Mouse (Mus musculus): ENCODE results near the gene Pde4b.

Pde4b gene

DNA sequence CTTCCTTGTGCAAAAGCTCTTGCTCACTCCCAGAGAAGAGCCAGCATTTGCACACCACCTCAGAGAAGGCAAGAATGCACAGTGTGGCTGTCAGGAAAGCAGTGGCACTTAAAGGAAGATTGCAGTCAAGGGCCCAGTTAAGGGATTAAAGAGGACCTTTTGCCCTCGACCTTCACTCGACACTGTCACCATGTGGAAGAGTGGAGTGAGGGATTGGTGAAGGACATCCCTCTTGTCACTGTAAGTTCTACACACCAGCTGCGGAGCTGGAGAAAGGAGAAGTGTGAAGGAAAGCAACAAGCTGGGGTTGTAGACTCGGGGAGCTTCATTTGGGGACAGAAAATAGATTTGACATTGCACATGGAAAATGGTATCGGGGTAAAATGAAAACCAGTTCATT, 89.9 kb downstream of the Pde4b start:
- no peak for DNase-seq (ENCODE audit: extremely low spot score)

DNA sequence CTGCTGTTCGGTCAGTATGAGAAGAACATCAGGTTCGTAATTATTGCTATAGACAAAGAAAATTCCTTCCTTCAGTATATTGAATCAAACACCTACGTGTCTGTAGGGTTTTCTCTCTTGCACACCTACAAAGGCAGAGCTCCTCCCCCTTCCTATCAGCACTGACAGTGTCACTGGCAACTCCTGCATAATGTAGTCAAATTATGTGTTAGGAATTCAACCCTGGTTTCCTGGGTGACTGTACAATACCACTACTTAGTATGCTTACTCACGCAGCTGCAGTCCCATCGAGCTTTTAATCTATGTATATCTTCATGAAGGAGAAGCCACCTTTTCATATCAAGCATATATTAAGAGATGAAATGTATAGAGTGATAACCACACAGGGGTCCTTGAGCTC, 99.5 kb downstream of the Pde4b start:
- no peak for DNase-seq (ENCODE audit: extremely low spot score)

DNA sequence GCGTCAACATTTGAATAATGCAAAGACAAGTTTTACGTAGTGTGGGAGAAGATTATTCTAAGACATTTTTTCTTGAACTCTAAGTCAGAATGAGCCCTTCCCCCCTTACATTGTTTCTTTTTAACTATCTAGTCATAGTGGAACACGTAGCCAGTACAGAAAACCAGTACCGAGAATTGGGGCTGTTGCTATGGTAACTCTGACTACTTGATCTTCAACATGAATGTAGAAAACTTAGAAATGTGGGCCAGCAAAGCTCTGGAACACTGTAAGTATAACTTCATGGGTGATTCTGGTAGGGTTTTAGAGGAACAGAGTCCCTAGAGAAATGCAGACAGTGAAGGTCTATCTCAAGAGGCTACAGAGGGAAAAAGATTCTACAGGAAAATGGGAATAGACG, 110.4 kb downstream of the Pde4b start:
- DNase-seq (ENCODE audit: extremely low spot score): no peak

DNA sequence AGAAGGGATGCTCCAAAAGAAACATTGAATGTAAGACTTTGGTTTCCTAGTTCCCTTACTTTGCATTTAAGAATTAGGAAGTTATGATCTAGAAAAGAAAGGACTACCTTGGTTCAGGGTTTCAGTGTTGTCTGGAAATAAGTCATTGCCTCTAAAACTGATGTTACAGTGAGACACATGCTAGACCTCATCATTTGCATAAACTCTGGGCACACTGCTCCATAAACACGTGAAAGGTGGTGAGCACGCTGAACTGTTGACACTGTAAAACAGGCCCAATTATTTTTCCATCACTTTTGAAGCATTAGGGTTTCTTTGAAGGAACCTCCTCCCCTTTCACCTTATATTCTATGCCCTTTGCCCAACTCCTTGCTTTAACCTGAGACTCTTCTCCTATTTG, 122.4 kb downstream of the Pde4b start:
- DNase-seq (ENCODE audit: extremely low spot score): no peak

DNA sequence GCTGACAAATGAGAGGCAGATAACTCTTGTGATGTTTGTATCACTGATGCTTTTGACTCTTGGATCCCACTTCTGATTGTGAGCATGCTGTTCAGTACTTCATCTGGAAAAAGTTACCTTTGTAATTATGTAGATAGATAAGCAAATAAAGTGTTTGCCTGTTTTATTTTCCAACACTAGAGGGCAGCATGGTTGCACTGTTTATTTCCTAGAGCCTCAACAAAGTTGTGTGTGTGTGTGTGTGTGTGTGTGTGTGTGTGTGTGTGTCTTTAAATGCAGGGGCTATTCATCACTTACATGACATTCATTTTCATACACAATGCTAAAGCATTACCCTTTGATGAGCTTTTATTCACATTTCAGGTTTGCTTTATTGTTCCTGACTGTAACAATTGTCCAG, 139.4 kb downstream of the Pde4b start:
- peak; percentile 61 for DNase-seq (ENCODE audit: extremely low spot score)

DNA sequence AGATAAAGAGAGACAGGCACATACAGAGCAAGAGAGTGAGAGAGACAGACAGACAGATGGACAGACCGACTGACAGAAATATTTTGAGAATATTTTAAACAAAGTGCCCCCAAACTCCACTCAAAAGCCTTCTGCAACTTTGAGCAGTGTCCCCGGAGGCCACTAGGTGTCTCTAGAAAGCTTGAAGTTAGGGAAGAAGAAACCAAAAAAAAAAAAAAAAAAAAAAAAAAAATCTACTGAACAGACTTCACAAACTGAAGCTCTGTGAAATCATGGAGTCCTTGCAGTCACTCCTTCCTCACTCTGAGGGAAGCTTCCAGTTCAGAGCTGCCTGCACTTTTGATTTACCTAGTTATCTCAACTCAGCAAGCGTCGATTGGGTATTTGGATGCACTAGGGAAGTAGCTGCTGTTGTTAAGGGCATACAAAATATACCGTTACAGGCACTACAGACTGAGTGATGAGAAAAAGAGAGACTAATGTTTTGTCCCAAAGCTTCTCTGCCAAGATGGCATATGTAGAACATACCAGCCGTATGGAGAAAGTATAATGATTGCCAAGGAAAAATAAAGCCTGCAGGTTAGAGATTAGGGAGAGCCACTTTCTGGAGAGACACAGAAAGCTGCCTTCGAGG, 141.7 kb downstream of the Pde4b start:
- DNase-seq (ENCODE audit: extremely low spot score): peak; percentile 39

DNA sequence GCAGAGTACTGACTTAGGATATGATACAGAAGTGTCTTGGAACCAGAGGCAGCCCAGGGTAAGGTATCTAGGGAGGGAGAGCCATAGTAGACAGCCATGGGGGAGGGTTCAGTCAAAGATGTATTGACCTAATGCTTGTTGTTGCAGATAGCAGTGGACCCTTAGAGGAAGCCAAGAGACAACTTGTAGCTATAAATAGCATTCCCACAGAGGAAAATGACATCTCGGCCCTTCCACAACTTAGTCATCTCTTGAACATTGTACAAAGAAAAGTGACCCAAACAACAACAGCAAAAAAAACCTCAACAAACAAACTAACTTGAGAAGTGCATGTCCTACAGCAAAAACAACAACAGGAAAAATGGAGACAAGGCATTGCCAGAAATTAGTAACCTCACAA, 143.6 kb downstream of the Pde4b start:
- no peak for DNase-seq (ENCODE audit: extremely low spot score)

DNA sequence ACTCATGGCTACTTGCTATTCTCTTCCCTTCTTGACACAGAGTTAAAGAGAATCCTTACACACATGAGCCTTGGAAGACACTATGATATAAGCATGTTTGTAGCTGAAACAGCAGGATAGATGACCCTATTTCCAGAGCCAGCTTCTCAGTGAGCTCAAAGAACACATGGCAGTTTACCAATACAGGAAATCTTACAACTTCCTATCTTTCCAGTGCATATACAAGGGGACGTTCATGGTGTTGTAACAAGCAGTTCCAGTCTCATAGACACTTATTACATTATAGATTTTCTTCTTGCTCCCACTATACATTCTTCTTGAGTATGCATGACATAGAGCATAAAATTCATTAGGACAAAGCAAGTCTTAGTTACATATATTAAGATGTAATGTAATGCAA, 146.3 kb downstream of the Pde4b start:
- no peak for DNase-seq (ENCODE audit: extremely low spot score)

DNA sequence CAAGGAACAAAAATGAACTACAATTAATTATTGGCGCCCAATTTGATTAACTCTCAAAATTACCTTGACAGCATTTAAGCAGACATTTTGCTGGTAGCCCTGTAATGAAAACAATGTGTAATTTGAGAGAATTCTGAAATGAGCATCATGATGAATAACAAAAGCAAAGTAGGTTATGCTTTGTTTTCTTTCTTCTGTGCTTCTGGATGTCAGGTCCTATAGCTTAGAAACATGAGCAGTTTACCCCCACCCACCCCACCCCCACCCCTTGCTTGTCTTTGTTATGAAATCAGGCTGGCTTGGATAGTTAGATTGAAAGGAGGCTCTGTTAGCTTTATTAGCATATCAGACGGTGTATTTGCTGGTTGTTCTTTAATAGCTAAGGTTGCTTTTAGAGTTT, 147.8 kb downstream of the Pde4b start:
- DNase-seq (ENCODE audit: extremely low spot score): no peak

DNA sequence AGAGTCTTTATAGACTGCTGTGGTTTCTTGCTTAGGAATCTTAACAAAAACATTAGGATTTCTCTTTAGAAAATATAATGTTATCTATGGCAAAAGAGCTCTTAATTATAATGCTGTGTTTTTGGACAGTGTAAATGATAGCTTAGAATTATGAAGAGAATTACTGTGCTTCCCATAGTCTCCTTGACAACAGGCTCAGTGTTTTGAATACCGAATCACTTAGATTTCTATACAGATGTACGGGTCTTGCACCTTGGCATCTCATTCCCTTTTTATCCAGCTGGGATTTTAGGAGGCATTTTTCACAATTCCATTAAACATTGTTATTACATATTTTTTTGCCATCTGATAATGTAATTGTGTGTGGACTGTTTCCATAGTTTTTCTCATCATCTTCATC, 151.8 kb downstream of the Pde4b start:
- no peak for DNase-seq (ENCODE audit: extremely low spot score)

DNA sequence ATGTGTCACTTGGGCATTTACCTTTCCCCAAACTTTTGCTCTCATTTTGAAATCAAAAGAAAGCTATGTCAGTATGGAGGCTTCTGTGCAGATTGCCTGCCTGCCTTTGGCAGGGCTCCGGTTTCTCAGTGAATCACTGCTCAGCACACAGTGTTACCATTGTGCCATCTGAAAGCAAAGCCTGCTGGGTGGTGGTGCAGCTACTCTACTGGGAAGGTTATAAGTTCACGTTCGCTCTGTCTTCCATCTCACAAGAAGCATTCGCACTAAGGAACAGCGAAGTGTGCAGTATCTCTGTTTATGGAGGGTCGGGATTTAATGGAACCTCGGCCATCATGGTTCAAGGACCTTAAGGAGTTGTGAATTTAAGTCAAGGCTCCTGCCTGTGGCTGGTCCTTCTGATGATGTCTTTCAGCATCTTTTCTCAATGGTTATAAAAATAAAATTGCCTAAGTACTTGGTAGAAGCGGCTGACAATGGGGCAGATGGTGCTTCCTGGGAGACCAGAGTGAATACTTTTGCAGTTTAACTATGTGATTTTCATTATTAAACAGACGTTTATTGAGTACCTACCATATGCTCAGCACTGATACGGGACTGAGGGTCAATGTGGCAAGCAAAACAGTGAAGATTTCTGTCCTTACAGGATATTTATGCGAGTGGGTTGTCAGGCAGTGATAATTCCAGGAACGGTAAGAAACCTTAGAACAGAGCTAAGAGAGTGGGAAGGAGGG, 152.5 kb downstream of the Pde4b start:
- DNase-seq (ENCODE audit: extremely low spot score): no peak

DNA sequence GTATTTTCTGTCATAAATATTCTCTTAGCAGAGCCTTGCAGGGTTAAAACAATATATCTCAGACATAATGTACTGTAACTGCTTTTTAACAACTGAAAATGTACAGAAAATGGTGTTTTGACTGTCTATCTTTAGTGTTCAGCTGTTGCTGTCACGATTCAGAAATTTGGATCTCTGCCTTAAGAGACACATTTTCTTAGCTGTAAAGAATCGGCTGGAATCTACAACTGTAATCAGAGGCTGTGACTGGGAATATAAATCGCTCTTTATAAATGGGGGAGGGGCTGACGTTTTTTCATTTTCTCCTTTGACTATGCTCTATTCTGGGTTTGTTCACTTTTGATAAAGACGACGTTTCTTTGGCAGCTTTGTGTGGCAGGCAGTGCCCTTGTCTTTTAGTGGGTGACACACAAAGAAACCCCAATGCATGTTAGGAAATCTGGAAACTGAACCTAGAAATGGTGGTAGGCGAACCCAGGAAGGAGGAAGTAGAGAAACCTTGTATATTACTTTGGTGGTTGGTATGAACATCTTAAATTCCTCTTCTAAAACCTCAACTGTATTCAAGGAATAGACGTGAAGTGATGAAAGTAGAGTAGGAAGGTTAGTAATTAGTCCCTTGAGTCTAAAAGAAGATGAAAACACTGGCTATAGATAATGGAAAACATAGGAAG, 153.5 kb downstream of the Pde4b start:
- no peak for DNase-seq (ENCODE audit: extremely low spot score)

DNA sequence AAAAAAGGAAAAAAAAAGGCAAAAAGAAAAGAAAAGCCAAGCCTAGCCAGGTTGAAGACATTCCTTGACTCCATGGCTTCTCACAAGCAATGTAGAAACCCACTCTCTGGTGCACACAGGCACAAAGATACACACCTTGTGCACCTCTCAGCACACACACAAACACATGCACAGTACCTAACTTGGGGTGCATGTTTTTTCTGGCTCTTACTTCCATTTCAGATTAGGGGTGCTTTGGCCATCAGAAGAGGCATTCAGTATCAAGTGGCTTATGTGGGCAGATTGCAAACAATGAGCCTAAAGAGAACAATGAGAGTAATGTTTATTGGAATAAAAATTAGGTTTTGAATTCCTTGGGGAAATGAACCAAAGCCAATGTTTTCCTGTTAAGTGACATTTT, 166.7 kb downstream of the Pde4b start:
- no peak for DNase-seq (ENCODE audit: extremely low spot score)

DNA sequence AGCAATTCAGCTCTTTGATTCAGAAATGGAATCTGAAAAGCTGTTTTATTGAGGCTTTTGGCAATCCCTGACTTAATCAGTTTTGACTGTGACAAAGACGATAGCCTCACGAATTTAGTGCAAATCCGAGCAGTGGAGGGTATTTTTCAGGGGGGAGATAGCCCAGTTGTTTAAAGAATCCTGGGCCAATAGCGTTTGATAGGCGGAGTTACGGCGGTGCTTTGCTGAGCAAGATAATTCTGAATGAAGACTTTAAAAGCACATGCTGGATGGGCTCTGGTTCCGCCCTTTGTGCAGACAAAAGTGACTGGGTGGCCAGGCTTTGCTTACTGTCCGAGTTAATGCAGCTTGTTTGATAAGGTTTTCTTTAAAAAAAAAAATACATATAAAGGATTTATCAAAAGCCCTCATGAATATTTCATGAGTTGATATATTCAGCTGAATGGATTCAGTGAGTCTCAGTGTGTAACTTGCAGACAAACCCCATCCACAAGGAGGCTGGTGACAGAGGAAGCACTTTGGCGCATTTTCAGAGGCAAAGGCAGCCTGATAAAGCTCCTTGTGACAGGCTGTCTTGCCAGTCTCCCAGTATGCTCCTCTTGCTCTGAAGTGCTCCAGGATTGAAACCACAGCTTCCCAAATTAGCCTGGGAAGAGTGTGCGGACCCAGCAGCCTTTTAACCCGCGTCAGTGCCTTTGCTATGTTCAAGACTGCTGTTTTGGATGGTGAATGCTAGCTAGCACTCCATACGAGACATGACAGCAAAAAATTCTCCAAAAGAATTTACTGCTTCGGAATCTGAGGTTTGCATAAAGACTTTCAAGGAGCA, 167.3 kb downstream of the Pde4b start:
- peak; percentile 58 for DNase-seq (ENCODE audit: extremely low spot score)

DNA sequence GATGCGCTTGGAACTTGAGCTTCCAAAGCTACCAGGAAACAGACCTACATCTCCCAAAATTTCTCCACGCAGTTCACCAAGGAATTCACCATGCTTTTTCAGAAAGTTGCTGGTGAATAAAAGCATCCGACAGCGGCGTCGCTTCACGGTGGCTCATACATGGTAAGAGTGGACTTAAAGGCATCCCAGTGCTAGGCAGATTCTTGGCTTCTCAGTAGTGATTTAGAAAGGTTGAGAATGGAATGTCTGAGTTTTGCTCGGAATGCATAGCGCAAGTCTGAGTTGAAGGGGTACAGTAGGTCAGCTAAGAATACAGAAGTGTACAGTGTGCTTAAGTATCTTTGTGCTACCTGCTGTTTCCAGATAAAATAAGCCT, 167.9 kb downstream of the Pde4b start:
- DNase-seq (ENCODE audit: extremely low spot score): no peak

DNA sequence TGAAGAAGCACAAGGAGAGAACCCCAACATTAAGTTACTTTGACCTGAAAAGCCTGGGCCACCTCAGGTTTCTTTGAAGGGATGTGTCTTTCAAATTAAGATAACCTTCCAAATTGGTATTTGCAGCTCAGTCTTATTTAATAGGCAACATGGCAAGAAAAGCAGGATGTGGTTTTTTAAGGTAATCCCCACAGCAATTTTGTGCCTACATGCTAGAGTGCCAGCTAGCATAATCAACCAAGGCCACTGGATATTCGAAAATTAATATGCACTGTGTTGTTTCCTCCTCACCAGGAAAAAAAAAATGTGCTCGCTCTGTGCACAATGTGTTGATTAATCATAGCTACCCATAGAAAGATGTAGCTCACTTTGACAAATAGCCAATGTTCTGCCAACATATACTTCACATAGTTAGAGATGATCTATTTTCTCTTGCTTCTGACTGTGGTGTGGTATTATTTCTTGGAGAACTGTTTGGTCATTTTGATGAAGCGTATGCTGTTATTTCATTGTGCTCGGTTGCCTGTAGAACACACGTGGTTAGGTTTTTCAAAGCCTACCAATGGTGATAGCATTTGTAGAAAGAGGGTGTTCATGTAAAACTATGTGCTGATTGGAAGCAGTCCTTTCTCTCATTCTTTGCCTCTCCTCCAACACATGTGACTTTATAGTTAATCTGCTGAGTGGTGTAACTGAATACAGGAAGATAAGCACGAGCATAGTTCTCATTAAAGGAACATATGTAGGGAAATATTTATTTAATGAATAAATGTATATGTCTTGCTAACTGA, 169.0 kb downstream of the Pde4b start:
- no peak for DNase-seq (ENCODE audit: extremely low spot score)

DNA sequence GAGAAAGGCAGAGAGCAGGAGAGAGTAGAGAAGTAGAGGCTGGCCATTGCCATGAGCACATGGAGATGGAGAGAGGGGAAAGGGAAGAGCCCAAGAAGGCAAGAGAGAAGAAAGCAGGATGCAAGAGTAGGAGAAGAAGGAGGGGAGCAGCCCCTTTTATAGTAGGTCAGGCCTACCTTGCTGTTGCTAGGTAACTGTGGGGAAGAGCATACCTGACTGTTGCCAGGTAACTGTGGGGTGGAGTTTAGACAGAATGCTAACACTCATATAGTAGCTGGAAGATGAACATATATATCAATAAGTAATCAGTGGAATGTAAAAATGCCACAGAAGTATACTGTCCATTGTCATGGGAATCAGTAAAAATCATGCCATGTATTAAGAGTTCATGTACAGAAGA, 172.9 kb downstream of the Pde4b start:
- DNase-seq (ENCODE audit: extremely low spot score): no peak

DNA sequence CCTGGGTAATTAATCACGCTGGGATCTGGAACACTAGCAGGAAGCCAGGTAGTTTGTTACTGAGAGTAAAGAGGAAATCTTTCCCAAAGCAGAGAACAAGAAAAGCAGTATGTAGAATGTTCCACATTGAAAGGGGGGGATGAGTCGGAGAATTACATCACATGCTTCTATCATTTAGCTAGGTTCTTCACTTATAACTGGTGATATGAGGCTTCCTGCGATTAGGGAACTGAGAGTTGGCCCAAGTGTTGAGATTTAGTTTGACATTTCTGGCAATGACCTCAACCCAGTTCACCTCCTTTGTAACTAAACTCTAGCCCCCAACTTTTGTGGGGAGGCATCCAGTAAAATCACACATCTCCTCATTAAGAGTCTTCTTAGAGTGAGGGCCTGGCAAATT, 185.0 kb downstream of the Pde4b start:
- DNase-seq (ENCODE audit: extremely low spot score): no peak

DNA sequence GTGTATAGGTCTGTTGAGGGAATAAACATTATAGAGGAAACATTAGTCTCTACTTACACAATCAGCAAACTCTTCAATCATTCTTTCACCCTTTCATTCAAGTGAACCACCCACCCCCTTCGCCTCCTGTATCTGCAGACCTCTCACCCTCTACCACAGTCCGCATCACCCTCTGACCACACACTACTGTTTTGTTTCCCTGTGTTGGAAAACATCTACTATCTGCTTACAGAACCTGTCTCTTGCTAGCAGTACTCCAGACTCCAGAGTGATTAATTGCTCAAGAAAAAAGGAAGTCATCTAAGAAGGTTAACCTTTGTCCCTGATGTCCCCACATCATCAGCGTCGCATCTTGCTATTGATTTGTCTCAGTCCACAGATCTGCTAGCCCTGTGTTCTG, 185.4 kb downstream of the Pde4b start:
- no peak for DNase-seq (ENCODE audit: extremely low spot score)

DNA sequence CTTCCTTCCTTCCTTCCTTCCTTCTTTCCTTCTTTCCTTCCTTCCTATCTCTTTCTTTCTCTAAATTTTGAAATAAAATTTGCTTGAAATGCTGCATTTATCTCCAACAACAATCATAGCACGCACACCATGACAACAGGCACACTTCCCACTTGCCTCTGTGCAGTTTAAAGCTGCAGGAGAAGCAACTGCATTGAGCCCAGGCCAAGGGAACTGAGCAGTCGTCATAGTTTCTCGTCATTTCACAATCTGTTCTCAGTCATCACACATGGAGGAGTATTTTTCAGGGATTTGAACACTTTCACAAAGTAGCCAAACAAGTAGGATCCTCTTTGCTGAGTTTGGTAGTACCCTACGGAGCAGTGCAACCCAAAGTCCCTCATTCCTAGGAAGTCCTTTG, 188.4 kb downstream of the Pde4b start:
- no peak for DNase-seq (ENCODE audit: extremely low spot score)

DNA sequence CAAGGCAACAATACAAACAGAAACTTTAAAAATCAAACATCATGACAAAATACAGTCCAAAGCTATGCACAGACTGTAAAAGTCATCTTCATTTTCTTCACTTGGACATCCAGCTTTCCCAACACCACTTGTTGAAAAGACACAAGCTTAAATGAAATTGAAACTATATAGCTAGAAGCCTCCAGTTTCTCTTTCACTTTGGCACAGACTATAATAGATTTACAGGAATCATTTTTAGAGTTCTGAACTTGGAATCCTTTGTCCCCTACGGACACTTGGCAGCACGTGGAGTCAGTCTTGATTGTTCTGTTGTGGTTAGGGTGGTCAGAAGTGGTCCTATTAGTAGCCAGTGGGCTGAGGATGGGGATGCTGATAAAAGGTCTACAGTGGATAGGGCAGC, 191.6 kb downstream of the Pde4b start:
- DNase-seq (ENCODE audit: extremely low spot score): no peak

DNA sequence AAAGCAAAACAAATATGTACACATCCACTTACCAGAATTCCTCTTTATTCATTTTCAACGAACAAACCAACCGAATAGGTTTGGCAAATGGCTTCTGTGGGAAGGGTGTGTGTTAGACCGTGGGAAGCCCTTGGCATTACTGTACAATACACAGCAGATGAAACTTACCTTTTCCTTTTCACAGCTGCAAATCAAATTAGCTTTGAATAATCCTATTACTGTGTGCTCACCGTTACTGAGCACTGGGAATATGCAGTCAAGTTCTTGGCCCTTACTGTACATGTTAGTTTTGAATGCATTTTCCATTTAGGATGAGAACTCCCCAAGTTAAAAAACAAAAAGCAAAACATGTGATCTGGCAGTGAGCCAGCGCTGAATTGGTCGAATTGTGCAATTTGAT, 199.8 kb downstream of the Pde4b start:
- DNase-seq (ENCODE audit: extremely low spot score): no peak
